Mouse (Mus musculus) left cerebral cortex, postnatal 10 days (tissue): ENCODE measurements at regions not wholly inside any gene's neighbourhood (a gene's known extent, or its start where the extent isn't known, plus 50 kb on each side); places are given as distances from the start of the nearest gene placed in this dataset.

ENCODE experiments used
- DNase-seq, 2 experiments: peaks; one replicate each; pipeline ENCODE4 v3.0.0; 2021 to 2022; ENCODE audit warnings: low spot score in 2 of 2, mixed read lengths in 1 of 2; ENCODE audit errors: extremely low spot score in 1 of 2
- intact Hi-C: fragments of 180-260 bp; cut with DNase I; formaldehyde crosslinking; loops from one replicate; pipeline ENCODE4 v1.15.1; 2025

DNA sequence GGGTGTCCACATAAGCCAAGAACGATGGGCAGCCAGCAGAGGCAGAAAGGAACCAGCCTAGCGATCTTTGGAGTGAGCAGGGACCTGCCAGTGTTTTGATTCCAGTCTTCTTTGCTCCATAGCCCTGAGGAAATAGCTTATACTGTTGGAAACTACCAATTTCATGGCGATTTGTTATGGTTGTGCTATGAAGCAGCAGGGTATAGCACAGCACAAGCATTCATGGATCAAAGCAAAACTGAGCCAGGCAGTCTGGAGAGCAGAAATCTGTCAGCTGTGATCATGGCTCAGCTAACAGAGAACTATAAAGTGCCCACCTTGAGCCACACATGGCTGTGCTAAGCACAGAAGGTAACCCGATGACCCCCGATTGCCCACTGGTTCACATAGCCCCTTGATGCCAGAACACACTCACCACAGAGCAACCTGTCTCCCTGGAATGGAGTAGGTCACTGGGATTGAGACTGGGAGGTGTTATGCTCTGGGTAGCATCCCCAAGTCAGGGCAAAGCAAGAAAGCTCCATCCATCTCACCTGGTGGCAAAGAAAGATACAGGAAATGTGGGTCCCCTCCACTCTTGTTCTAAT, 158.9 kb upstream of the Adamts16 start:
- intact Hi-C loops: loop anchor here (2.0 to 10.0 kb wide), 2 partner anchors 160 to 244 kb away; partner anchors contain the start of gene Adamts16
- no peak for DNase-seq

DNA sequence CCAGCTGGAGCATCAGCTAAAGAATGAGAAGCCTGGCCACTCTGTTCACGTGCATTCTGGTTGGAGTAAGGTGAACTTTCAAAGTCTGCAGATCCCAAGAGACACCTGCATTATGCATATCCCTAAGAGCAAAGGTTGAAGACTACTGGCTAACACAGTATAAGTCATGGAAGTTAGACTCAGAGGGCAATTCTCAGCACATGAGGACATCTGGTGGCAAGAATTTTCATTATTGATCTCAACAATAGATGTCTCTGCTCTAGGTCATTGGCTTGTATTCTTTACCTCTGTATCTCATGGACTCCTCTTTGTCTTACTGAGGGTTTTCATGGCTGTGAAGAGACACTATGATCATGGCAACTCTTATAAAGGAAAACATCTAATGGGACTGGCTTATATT, 151.9 kb upstream of the Adamts16 start:
- intact Hi-C loops: no loop called here
- DNase-seq: no peak

DNA sequence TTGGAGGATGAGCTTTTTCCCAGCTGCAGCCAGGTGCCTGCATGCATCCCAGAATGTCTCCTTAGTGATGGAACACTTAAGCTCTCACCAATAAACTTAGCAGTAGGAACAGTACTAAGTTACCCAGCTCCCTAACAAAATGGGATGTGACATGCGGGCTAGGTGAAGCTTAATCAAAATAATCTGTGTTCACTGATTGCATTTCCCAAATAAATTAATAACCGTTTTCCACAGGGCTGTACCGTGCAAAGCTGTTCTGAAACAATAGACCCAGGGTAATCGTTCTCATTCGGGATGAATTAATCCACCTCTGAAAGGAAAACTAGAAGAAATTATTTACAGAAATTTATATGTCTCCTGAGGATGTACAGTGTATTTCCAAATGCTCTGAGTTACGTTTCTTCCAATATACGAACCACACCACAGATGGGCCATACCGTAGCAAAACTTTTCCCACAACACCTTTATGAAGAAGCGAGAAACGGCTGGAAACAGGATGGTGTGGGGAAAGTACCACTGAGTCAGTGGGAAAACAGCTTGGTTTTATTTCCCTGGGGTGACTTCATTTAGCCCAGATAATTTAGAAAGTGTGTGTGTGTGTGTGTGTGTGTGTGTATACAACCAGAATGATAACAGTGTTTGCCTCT, 148.5 kb upstream of the Adamts16 start:
- intact Hi-C loops: no loop called here

DNA sequence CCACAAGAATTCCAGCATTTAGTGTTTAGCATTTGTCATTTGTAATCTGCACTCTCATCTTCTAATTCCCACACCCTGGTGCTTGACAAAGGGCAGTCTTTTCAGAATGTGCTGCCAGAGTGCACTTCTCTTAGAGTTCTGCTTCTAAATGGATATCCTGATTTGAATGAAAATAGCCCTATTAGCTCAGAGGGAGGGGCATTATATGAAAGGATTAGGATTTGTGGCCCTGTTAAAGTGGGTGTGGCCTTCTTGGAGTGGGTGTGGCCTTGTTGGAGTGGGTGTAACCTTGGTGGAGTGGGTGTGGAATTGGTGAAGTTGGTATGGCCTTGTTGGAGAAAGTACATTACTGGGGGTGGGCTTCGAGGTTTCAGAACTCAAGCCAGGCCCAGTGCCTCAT, 137.7 kb upstream of the Adamts16 start:
- no peak for DNase-seq

More for the DNA sequence above, 148.5 kb upstream of the Adamts16 start:
- DNase-seq: no peak

DNA sequence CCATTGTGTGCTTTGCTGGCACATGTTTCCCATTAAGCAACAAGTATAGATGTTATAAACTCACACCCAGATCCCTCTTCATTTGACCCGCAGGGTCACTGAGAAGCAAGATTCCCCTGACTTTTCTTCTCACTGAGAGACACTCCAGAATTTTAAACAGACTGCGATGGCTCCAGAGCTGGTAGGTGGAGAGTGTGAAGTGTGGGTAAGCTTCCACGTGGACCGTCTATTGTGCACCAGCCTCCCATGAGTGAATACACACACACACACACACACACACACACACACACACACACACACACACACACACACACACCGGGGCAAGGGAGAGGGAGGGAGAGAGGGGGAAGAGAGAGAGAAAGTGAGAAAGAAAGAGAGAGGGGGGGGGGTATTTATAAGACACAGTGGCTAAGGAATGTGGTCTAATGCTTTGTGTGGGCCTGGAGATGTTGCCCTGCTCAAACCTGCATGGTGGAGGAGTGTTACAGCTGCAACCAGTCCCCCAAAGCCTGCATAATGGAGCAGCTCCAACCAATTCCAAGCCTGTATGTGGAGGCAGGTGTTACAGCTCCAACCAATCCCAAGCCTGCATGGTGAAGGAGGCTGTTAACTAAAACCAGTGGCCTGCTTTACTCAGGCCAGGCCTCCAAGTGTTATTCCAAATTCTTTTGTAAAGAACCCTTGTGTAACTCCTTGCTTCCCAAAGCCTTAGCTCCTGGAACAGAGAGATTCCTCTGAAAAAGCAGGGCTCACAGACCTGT, 137.1 kb upstream of the Adamts16 start:
- no peak for DNase-seq
- intact Hi-C loops: no loop called here

More for the DNA sequence above, 137.7 kb upstream of the Adamts16 start:
- intact Hi-C loops: no loop called here

DNA sequence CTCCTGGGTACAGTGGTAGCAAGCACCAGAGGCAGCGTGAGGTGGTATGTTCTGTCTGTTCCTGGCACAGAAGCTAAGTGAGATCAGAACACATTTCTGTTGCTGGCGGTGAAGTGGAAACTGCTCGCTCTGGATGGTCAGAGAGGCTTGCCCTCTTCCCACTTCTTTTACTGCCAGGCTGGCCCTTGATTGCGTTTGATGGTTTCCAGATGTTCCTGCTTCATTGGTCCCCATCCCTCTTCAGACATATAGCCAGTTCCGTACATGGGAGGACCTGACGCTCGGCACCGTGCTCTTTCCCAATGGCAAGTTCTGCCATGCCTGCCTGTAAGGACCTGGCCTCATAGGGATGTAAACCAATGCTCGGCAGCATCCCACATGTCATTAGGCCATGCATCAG, 128.0 kb upstream of the Adamts16 start:
- no peak for DNase-seq
- intact Hi-C loops: no loop called here

DNA sequence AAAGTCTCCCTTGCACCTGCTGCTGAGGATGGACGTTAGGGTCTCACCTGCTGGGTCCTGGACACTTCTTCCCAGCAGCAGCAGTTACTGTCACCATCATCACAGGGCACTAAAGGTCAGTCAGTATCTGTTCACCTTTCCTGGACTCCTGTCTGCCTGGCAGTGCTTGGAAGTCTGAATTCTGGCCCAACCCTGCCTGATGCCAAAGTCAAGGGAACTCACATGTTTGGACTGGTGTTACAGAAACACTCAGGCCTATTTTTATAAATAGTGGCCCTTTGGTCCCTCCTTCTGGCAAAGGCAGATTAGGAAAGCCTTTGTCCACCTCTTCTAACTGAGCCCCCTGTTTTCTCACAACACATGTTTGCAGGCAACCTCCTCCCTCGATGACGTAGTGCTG, 126.2 kb upstream of the Adamts16 start:
- intact Hi-C loops: no loop called here
- no peak for DNase-seq

DNA sequence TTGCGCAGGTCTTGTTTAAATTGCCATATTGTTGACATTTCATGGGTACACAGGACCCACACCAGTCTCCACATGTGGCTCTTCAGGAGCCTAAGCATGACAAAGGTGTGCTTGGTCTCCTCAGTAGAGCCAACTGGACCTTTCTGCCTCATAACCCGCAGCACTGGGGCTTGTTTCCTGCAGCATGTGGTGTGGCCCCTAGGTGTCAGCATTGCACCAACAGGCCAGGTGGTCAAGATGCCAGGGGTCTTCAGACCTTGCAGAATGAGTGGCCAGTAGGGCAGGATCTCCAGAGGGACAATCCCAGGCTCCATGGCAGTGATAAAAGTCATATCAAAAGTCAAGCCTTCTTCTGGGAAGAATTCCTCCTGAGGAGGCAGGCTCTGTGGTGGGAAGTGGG, 121.8 kb upstream of the Adamts16 start:
- DNase-seq: no peak
- intact Hi-C loops: no loop called here

DNA sequence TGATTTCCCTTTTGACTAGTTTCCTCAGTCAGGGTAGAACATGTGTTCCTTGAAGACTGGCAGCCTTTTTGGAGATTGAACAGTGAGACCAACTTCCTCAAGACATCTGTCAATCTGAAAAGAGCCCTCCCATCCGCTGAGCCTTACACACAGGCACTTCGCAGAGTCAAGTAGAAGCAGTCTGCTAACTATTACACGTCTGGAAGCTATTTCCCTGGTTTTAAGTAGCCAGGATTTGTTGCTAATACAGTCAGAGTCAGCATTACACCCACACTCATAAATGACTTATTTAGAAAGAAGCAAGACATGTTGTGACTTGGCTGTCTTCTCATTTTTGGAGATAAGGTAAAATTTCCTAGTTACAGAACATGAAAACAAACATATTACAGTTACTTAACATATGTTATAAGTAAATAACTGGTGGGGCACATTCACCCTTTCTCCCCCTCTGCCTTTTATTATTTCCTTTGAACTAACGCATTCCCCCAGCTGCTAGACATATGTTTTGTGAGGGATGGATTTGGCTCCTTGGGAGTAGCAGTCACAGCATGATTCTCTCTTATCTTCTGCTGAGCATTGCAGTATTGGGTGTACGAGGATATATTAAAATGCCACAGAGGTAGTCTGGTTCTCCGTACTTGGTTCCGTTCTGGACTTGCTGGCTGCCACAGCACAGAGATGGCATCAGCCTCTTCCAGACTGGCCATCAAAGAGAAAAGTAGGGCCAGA, 92.9 kb upstream of the Adamts16 start:
- intact Hi-C loops: no loop called here
- no peak for DNase-seq

DNA sequence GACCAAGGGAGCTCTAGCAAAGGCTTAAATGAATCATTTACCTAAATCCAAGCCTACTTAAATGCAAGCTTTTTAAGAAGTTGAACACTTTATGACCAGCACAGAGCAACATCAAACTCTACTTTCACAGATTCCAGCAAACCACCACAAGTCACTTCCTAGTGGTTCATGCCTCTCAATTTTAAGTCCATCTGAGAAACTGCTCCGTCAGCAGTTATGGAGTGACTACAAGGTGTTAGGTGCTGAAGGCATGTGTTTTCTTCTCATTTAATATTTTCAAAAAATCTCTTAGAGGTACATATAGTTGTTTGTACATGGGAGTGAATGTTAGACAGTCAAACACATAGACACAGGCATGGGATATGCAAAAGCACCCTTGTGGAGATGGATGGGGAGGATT, 72.2 kb upstream of the Adamts16 start:
- no peak for DNase-seq
- intact Hi-C loops: no loop called here

DNA sequence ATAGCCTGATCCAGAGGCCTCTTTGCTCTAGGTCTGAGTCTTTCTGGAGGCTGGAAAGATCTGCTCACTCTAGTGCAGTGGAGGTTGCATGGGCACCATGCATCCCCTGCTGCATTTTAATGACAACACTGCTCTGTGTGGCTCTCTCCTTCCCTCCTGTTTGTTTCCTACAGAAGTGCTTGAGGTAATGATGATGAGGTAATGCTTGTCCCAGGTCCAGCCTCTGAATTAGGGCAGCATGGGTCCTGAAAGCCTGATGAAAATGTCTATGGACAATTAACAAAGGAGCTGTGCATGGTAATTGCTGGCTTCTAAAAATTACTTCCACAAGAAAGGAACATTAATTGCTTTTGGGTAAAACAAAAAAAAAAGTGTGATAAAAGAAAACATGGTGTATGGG, 69.3 kb upstream of the Adamts16 start:
- DNase-seq: no peak
- intact Hi-C loops: no loop called here

DNA sequence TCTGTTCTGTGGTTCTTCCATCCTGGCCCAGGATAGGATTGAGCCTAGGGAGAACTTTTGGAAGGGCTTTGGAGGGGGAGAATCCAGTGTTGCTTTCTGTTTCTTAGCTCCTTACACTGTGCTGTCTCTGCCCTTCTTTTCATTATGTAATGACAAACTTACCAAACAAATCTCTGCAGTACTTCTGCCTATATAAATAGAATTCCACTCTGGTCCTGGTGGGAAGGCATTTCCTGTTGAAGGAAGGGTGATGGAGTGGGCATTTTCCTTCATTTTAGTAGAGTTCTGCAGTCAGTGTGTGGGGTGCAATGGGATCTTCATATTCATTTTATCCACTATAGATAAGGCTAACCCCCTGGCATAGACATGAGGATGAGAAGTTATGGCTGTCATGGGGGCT, 63.2 kb upstream of the Adamts16 start:
- intact Hi-C loops: no loop called here
- DNase-seq: no peak

DNA sequence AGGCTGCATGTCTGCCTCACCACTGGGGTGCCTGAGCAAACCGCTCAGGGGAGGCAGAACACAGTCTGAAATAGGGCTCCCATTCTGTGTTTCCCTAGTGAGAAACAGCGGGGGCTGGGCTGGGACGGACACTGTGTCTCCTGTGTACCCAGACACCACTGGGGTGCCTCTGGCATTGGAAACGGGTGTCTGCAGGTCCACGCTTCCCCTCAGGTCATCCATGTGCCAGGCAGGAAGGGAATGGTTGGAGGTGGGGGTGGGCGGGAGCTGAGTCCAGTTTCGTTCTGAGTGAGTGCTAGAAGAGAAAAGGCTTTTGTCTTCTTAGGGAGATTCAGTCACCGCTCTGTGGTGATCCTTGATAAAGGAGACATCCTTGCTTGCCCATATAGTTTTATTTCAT, 62.2 kb upstream of the Adamts16 start:
- intact Hi-C loops: no loop called here
- DNase-seq: no peak

DNA sequence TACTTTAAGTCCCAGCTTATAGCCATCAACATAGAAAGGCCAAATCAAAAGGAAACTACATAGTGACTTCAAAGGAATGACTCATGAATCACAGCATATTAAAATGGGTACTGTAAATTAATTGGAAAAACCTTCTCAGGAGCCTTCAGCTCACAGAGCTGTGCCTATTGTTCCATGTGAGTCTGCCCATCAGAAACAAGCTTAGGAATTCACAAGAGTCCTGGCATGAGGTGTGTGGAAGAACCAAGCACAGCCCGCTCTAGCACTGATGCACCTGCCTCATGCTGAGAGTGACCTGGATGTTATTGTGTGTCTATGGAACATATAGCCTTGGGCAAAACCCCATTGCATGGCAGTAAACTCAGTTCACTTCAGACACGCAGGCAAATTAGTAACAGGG, 61.5 kb upstream of the Adamts16 start:
- intact Hi-C loops: no loop called here
- DNase-seq: no peak

DNA sequence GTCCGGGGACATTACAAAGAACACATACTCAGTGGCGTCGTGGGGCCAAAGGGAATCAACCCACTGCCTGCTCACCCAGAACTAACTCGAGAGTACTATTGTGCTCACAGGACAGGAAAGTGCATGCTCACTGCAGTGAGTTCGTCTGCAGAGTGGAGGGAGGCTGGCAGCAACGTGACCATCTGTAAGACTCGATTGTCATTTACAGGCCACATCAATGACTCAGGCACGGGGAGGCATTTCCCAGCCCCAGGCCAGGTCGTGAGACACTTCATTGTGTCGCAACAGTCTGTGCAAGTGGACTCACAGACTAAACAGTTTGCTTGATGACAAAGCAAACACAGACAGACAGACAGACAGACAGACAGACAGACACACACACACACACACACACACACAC, 61.1 kb upstream of the Adamts16 start:
- intact Hi-C loops: no loop called here
- DNase-seq: no peak

DNA sequence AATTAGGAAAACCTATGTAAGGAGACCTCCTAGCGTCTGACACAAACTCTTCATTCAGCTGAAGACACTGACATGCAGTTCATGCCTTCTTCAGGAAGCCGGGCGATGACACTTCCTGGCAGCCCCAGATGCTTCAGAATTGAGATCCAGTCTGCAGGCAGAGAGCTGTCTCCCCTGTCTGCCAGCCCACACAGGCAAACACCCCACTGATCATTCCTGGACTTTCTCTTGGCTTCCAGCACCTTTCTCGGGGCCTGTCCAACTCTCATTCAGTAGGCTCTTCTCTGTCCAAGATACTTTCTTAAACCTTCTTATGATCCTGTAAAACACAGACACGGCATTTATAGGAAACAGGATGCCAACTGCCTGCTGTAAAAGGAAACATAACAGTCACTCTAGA, 50.0 kb upstream of the Adamts16 start:
- intact Hi-C loops: no loop called here
- DNase-seq: no peak
